Mouse (Mus musculus): ENCODE measurements around the gene Osbpl10. TPM values are rescaled to one million over a fixed set of nuclear protein-coding genes. Genes with fewer than 3 reads are reported as not detected.

The Osbpl10 gene
- polyA plus RNA-seq, 1 experiment, result not detected

DNA sequence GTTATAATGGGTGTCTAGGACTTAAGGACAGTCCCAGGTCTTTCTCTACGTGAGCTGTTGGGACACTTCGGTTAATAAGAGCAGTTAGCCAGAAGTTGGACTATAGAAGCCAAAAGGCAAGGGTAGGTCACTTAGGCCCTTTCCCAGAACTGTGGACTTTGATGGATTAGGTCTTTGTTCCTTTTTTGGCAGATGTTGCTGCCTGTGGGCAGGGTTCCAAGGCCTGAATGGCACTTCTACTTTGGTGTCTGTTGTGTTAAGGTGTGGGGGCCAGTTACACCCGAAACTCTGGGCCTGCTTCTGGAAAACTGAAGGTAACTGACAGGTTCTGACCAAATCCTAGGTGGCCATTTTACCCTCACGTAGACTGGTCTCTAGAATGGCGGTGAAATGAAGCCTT is 141.9 kb downstream of the Osbpl10 start:
- 80% methylated on average over 5 of the region's 5 CpGs for WGBS
- no peaks in the 10 kb centered on the region; the same call in 1 of the 2 replicates for H3K4me1 ChIP-seq (ENCODE audit: control insufficient read depth, insufficient read depth, low read length)
- H3K27ac ChIP-seq (ENCODE audit: control insufficient read depth, insufficient read depth, low read depth, low read length, poor library complexity), result no peak overlapping the region
- TF ChIP-seq POLR2A (IDR thresholded peaks at IDR 0.05; ENCODE audit: borderline replicate concordance, control insufficient read depth, low read depth, low read length), result no peak
- no peak for TF ChIP-seq CTCF (IDR thresholded peaks at IDR 0.05; ENCODE audit: control insufficient read depth, insufficient read depth, low read length)
- no peak overlapping the region for H3K4me3 ChIP-seq (replicated peaks; ENCODE audit: control insufficient read depth, low read depth, low read length)

DNA sequence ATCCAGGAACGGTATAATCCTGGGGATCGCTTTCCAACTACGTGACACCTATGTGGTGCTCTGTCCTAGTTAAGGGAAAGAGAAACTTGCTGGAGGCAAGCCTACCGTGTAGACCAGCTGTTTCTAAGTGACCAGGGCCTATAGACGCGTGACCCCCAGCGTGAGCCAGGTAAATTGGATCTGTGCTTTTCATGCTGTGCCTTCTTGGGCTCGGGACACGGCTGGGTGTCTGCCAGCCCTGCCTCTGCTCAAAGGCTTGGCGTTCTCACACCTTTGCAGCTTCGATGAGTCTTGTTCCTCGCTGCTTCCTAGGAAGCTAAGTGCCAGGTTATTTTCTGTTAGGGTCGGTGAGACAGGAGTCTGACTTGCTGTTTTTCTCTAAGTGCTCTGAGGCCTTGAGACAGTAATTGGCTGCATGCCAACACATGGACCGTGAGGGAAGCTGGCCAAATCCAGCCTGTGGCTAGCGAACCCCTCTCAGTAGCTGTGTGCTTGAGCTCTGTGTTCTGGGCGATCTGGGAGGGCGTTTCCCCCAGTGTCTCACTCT is 142.4 kb downstream of the Osbpl10 start:
- no peak for TF ChIP-seq POLR2A (IDR thresholded peaks at IDR 0.05; ENCODE audit: borderline replicate concordance, control insufficient read depth, low read depth, low read length)
- no peak for TF ChIP-seq CTCF (IDR thresholded peaks at IDR 0.05; ENCODE audit: control insufficient read depth, insufficient read depth, low read length)
- WGBS, result 70% methylated on average over 17 of the region's 17 CpGs
- Histone ChIP-seq H3K27ac (ENCODE audit: control insufficient read depth, insufficient read depth, low read depth, low read length, poor library complexity) (no peak overlapping the region), H3K4me3 (replicated peaks; ENCODE audit: control insufficient read depth, low read depth, low read length) (no peak overlapping the region), H3K4me1 (ENCODE audit: control insufficient read depth, insufficient read depth, low read length) (no peaks in the 10 kb centered on the region; the same call in 1 of the 2 replicates)

DNA sequence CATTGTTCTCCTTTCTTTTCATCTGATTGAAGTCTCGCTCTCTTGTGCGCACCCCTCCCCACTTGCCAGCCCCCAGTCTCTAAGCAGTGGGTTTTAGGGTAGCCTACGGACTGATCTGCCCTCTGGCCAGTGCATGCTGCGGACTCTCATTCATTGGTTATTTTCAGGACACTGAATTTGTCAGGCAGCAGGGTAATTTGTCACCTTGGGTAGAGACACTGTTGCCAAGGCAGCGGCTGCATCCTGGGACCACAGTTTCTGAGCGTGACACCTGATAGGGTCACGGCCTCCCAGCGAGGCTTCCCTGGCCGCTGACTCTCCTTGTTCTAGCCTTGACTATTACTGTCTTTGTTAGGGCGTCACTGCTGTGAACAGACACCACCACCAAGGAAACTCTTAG is 149.0 kb downstream of the Osbpl10 start:
- TF ChIP-seq CTCF (IDR thresholded peaks at IDR 0.05; ENCODE audit: control insufficient read depth, insufficient read depth, low read length) (no peak), POLR2A (IDR thresholded peaks at IDR 0.05; ENCODE audit: borderline replicate concordance, control insufficient read depth, low read depth, low read length) (no peak)
- H3K27ac ChIP-seq (ENCODE audit: control insufficient read depth, insufficient read depth, low read depth, low read length, poor library complexity), result no peak overlapping the region
- 84% methylated on average over 10 of the region's 10 CpGs for WGBS
- no peak overlapping the region for H3K4me3 ChIP-seq (replicated peaks; ENCODE audit: control insufficient read depth, low read depth, low read length)
- no peaks in the 10 kb centered on the region for H3K4me1 ChIP-seq (ENCODE audit: control insufficient read depth, insufficient read depth, low read length)

DNA sequence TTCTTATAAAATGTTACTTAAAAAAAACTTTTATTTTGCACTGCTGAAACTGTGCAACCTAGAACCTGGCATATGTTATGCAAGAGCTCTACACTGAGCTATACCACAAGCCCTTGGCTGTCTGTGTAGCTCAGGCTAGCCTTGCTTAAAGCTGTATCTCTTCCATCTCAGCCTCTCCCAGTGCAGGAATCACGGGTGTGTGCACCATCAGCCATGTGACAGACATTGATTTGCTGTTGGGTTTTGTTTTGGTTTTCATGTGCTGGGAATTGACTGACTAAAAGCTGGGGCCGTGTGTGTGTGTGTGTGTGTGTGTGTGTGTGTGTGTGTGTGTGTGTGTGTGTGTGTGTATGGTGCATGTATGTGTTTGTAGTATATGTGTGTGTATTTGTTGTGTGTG is 155.6 kb downstream of the Osbpl10 start:
- H3K4me3 ChIP-seq (replicated peaks; ENCODE audit: control insufficient read depth, low read depth, low read length), result no peak overlapping the region
- WGBS, result 47% methylated on average over 2 of the region's 2 CpGs
- no peaks in the 10 kb centered on the region; the same call in 1 of the 2 replicates for H3K4me1 ChIP-seq (ENCODE audit: control insufficient read depth, insufficient read depth, low read length)
- no peak overlapping the region for H3K27ac ChIP-seq (ENCODE audit: control insufficient read depth, insufficient read depth, low read depth, low read length, poor library complexity)
- TF ChIP-seq CTCF (IDR thresholded peaks at IDR 0.05; ENCODE audit: control insufficient read depth, insufficient read depth, low read length) (no peak), POLR2A (IDR thresholded peaks at IDR 0.05; ENCODE audit: borderline replicate concordance, control insufficient read depth, low read depth, low read length) (no peak)

DNA sequence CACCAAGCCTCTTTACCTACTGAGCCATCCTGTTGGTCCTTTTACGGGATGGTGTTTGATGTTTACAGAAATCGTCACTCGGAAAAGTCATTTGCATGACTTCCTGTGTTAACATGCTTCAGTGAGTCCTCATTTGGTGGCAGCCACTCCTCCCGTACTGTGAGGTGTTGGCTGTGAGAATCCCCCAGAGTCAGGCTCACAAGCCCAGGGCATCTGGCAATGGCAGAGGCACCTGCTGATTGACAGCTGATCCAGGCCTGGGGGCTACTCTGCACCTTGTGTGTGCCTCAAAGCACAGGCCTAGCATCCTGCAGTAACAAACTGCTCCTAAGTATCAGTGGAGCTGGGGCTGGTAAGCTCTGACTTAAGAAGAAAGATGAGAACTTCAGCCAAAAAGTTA is 156.4 kb downstream of the Osbpl10 start:
- H3K4me1 ChIP-seq (ENCODE audit: control insufficient read depth, insufficient read depth, low read length), result no peaks in the 10 kb centered on the region; the same call in 1 of the 2 replicates
- no peak overlapping the region for H3K27ac ChIP-seq (ENCODE audit: control insufficient read depth, insufficient read depth, low read depth, low read length, poor library complexity)
- no peak overlapping the region for H3K4me3 ChIP-seq (replicated peaks; ENCODE audit: control insufficient read depth, low read depth, low read length)
- WGBS, result 59% methylated on average over 4 of the region's 4 CpGs
- TF ChIP-seq CTCF (IDR thresholded peaks at IDR 0.05; ENCODE audit: control insufficient read depth, insufficient read depth, low read length) (no peak), POLR2A (IDR thresholded peaks at IDR 0.05; ENCODE audit: borderline replicate concordance, control insufficient read depth, low read depth, low read length) (no peak)

DNA sequence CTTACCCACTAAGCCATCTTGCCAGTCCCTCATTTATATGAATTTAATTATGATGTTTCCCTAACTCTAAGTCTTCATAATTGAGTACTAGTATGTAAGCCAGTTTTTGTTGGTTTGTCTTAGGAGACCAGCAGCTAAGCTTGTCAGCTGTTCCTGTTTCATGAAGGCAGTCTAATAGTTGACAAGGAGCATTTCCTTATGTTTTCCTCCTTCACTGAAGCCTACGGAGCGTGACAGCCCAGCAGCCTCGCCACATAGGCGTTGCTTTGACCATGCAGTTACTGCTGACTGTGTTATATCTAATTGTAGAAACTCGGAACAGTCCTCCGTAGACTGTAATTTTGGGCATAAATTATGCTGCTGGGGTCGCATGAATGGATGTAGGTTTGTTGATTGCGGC is 157.0 kb downstream of the Osbpl10 start:
- 70% methylated on average over 8 of the region's 8 CpGs for WGBS
- Histone ChIP-seq H3K27ac (ENCODE audit: control insufficient read depth, insufficient read depth, low read depth, low read length, poor library complexity) (no peak overlapping the region), H3K4me3 (replicated peaks; ENCODE audit: control insufficient read depth, low read depth, low read length) (no peak overlapping the region), H3K4me1 (ENCODE audit: control insufficient read depth, insufficient read depth, low read length) (no peaks in the 10 kb centered on the region; the same call in 1 of the 2 replicates)
- TF ChIP-seq POLR2A (IDR thresholded peaks at IDR 0.05; ENCODE audit: borderline replicate concordance, control insufficient read depth, low read depth, low read length) (no peak), CTCF (IDR thresholded peaks at IDR 0.05; ENCODE audit: control insufficient read depth, insufficient read depth, low read length) (no peak)

DNA sequence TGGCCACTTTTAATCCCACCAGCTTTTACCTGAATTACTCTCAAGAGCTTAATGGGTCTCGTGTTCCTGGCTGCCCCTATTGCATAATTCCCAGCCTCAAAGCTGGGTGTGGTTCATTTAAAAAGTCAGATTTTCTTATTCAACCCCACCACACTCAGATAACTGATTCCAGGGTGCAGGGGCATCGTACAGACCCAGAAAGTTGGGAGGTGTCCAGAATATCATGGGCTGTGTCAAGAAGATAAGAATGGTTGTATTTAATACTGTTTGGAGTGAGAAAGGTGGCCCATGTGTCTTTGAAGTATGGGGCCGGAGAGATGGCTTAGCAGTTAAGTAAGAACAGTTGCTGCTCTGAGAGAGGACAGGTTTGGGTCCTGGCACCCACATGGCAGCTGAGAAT is 159.5 kb downstream of the Osbpl10 start:
- Histone ChIP-seq H3K4me1 (ENCODE audit: control insufficient read depth, insufficient read depth, low read length) (no peaks in the 10 kb centered on the region; the same call in 1 of the 2 replicates), H3K27ac (ENCODE audit: control insufficient read depth, insufficient read depth, low read depth, low read length, poor library complexity) (no peak overlapping the region), H3K4me3 (replicated peaks; ENCODE audit: control insufficient read depth, low read depth, low read length) (no peak overlapping the region)
- TF ChIP-seq CTCF (IDR thresholded peaks at IDR 0.05; ENCODE audit: control insufficient read depth, insufficient read depth, low read length) (no peak), POLR2A (IDR thresholded peaks at IDR 0.05; ENCODE audit: borderline replicate concordance, control insufficient read depth, low read depth, low read length) (no peak)
- 44% methylated on average over 3 of the region's 3 CpGs for WGBS

DNA sequence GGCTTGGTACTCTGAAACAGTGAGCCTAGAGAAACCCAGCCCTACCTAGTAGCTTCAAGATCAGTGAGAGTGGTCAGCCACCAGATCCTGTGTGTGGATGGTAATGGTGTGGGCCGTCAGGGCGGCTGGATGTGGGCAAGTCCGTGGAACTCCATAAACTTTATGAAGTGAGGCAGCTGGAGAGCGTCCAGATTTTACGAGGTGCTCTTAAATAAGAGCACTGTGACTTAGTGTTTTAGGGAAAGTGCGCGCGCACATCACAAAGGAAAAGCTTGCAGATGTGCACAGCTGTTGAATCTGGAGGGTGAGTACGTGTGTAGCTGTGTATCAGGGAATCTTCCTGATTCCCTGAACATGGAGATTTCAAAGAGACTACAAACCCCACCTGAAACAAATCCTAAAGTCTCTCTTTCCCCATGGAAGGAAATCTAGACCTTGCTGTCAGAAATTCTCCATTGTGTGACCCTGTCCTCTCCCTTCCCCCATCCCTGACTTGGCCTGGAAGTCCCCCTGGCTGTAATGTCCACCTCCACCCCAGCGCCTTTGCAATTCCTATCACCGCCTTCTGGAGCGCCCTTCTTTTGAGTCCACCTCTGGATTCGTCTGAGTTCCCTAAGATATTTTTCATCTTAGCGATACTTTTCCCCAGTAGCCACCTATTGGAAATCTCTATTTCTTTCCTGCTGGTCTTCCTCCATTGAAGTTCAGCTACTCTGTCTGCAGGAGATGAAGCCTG is 161.4 kb downstream of the Osbpl10 start:
- no peak for TF ChIP-seq CTCF (IDR thresholded peaks at IDR 0.05; ENCODE audit: control insufficient read depth, insufficient read depth, low read length)
- no peak for TF ChIP-seq POLR2A (IDR thresholded peaks at IDR 0.05; ENCODE audit: borderline replicate concordance, control insufficient read depth, low read depth, low read length)
- Histone ChIP-seq H3K4me3 (replicated peaks; ENCODE audit: control insufficient read depth, low read depth, low read length) (no peak overlapping the region), H3K27ac (ENCODE audit: control insufficient read depth, insufficient read depth, low read depth, low read length, poor library complexity) (no peak overlapping the region), H3K4me1 (ENCODE audit: control insufficient read depth, insufficient read depth, low read length) (no peaks in the 10 kb centered on the region; the same call in 1 of the 2 replicates)
- WGBS, result 82% methylated on average over 14 of the region's 14 CpGs

Data from bone marrow, adult 2 months (tissue).